Mouse (Mus musculus): ENCODE results near the gene Shroom1. TPM values are rescaled to one million over a fixed set of nuclear protein-coding genes. Genes with fewer than 3 reads are reported as not detected.
"Not testable (repeated sequence)": the region's sequence is repeated elsewhere in the genome, so short reads cannot be mapped to it uniquely, and the experiment has no call there.

The Shroom1 gene
- total RNA-seq (2021), result 1 to 10 TPM; 3.1 to 3.2 TPM
- long read RNA-seq, partial matches to known transcripts, result 1 of 3 reads
- long read RNA-seq, other reads (novel, unspliced or antisense), result 2 of 3 reads

DNA sequence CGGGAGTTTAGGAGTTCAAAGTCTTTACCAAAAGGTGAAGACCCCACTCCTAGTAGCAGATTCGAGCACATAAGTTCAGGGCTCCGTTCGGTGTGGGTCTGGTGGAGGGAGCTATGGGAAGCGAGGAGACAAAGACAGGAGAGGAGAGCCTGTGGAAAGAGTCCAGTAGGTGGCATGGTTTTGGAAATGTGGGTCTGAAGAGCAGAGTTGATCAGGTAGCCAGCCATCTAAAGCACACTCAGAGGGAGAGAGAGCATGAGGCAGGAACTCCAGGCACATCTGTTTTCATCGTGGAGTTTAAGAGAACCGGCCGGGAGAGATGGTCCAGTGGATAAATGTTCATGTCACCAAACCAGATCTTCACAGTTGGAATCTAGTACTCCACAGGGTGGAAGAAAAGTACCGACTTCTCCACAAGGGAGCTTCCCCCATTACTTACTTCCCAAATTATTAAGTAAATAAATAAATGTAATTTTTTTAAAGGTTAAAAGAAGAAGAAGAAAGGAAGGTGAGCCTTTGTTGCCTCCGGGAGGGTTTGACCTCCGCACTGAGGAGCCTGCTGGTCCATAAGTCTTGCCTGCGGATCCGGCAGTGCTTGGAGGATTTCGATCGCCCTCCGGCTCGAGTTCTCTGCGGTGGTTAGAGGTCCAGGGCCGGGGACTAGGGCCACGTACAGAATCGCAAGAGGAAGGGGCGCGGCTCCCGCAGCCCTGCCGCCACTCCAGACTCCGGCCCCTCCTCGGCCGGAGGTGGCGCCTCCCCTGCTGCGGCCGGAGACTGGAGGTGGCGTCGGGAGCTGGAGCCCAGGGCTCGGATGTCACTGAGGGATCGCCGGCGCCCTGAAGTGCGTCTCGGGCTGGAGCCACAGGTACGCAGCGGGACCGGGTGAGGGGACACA lies at the start of gene Shroom1, which contains the start of gene Gm10447:
Gene Shroom1, plus strand, starts transcription at position 732 of the 898 bp plus-strand sequence.
Gene Gm10447, minus strand, starts transcription at position 637 of the 898 bp plus-strand sequence.
- peak; percentile 27 to 44 for DNase-seq (ENCODE audit: low spot score in 2 of 2)

DNA sequence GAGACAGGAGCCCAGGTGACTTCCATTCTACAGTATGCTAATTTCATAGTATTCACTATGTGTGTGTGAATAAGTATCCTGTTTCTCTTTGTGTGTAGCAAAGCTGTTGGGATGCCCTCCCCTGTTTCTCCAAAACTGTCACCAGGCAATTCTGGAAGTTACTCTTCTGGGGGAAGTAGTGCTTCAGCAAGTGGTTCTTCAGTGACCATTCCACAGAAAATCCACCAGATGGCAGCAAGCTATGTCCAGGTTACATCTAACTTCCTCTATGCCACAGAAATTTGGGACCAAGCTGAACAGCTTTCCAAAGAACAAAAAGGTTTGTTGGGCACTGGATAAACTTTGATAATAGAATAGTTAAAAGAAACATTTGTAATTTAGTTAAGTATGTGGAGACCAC lies 45.3 kb upstream of the Shroom1 start:
- DNase-seq (ENCODE audit: low spot score in 2 of 2), result no peak

DNA sequence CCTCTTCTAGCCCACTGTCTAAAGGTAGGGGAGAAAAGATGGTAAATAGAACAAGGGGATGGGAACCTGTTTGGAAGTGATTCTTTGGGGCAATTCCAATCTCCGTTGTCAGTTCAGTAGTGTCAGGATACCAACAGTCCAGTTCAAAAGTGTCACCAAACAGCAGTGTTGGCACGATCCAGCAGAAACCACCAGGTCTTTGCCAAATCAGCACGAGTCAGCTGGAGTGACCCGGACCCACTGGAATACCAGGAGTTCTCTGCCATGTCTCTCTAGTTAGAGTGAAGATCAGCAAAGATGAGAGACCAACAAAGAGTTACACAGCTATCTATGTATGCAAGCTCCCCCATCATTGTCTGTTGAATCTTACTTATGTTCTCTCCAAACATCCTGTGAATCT lies 43.1 kb upstream of the Shroom1 start:
- DNase-seq (ENCODE audit: low spot score in 2 of 2), result no peak

DNA sequence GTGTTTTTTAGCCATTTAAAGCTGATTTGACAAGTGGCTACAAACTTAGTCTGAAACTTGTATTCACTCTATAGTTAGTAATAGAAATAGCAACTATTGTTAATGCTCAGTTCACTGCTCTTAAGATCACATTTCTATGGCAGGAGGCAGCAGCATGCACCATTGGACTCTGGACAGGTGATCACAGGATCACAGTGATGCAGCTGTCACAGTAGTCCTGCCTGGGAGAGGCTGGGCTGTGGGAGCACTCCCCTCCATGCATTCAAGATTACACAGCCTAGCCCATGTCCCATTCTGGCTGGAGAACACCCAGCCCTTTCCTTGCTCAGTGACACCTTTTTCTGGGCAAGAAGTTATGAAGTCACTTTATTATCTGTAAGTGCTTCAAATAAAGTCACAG lies 39.0 kb upstream of the Shroom1 start:
- no peak for DNase-seq (ENCODE audit: low spot score in 2 of 2)

DNA sequence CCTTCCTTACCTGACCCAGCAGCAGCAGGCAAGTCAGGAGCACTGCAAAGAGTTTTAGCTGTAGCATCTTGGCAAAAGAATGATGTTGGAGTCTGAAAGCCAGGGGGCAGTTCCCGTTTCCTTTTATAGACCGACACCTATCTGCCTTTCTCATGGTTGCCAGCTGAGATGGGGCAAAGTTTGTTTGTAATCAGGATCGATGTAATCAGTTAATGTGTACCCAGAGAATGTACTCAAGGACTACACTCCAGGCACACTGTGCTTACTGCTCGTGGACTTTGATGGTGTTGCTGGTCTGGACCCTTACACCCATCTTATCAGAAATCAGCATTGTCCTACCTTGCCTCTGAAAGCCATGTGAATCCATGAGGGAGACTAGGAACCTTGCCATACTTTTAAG lies 34.0 kb upstream of the Shroom1 start, which contains the start of gene Leap2:
Gene Leap2, minus strand, starts transcription at position 135 of the 400 bp plus-strand sequence.
- no peak for DNase-seq (ENCODE audit: low spot score in 2 of 2)

DNA sequence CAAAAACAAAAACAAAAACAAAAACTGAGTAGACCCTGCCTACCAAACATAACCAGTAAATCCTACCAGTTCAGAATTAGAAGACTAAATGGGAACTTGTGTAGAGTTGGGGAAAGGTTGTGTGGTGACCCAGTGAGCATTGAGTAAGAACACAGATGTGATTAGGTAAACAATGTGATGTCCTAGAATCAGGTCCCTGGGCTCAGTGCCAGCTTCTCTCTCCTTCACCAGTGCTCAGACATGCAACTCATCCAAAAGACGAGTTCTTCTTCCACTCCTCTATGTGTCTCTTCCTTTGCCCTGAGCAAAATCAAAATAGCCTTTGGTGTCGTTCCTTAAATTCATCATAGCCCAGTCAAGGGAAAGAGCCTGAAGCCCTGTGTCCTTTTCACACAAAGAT lies 32.2 kb upstream of the Shroom1 start:
- DNase-seq (ENCODE audit: low spot score in 2 of 2), result no peak

DNA sequence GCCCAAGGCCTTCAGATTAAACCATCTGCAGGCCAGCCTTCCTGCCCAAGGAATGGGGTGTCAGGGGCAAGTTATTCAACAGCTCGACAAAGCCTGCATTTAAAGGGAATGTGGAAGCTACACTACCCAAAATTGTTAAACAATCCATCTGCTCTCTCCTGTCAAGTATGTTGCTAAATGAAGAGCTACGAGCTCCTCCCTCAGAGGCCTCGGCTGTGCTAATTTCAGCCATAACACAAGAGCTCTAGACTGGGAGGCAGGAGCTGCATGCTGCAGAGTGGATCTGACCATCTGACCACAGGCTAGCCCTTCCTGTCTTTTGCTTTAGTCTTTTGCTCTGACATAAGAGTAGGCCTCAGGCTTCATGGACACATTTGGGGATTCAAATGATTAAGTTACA lies 31.8 kb upstream of the Shroom1 start:
- DNase-seq (ENCODE audit: low spot score in 2 of 2), result no peak

DNA sequence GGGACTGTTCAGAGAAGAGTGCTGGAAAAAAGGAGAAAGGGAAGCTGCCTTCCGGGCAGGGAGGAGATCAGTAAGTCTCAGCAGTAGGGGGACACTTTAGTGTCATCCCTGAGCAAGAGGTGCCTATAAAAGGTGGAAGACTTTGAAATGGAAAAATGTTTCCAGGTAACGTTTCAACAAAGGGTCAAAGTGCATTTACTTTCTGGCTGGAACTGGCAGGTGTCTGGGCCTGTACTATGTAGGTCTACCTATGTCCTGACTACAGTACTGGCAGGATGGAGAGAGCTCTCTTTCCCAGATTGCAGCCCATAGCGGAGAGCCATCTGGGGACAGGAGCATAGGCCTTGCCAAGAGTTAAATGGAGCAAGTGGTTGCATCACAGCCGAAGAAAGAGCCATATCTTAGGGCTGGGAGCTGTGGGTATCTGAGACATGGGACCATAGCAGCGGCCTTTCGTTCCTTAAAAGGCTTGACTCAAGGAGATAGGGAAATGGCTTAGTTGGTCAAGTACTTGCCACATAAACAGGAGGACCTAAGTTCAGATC lies 31.2 kb upstream of the Shroom1 start:
- no peak for DNase-seq (ENCODE audit: low spot score in 2 of 2)

DNA sequence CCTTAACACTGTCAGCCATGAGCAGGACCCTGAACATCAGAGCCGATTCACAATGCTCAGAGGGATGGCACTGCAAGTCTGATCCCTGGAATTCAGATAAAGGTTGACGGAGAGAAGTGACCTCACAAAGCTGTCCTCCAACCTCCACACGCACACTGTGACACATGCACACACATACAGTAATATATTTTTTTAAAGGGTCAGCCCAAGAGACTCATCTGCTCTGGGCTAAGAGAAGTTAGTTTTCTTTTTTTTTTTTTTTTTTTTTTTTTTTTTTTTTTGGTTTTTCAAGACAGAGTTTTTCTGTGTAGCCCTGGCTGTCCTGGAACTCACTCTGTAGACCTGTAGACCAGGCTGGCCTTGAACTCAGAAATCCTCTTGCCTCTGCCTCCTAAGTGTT lies 30.1 kb upstream of the Shroom1 start:
- DNase-seq (ENCODE audit: low spot score in 2 of 2), result not testable (repeated sequence)

DNA sequence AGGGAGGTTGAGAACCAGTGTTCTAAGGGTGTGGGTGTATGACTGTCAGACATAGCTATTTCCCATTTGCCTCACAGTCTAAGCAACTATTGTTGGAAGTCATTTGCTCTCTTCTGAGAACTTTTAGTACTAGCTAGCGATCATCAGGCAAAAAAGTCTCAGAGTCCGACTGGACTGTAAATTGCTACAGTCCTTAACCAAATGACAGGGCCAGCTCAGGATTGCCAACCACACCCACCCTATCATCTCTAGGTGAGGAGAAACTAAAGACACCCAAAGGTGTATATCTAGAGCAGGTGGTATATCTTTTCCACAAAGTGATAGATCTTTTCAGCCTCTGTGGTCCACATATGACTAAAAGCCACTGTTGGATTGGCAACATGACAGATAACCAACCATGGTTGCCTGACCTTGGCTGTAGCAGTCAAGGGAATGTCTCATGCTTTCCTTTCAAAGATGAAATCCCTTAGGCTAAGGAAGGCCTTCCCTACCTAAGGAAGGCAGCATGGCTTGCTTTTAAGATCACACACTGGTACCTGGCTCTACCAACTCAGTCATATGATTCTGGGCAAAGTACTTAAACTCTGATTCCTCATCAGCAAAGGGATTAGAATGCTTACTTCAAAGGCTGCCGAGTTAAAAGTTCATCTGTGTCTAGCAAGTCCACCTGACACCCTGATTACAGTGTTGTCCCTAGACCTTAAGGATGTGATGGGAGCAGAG lies 28.9 kb upstream of the Shroom1 start:
- DNase-seq (ENCODE audit: low spot score in 2 of 2), result no peak

DNA sequence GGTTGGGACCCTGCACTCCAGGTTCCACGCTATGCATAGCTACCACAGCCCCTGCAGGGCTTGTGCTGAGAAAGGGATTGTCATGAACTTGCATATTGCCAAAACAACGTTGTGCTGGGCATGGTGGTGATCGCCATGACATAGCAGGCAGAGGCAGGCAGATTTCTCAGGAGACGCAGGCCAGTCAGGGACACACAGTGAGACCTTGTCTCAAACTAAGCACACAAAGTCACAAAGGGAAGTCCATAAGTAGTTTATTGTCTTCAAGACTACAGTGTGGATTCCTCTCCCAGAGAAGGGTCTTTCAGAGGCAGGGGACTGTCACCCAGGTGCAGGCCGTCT lies 28.3 kb upstream of the Shroom1 start:
- DNase-seq (ENCODE audit: low spot score in 2 of 2), result no peak

DNA sequence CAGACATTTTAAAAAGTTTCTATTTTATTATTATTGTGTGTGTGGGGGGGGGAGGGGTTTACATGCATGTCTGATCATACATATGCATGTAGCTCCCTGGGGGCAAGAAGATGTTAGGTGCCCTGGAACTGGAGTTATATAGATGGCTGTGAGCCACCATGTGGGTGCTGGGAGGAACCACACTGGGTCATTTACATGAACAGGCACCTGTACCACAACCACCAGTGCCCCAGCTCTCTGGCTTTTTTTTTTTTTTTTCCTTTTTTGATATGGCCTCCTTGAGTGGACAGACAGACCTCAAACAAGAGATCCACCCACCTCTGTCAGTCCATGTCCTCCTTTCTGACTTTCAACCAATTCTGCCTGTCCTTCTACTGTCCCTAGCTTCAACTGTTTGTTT lies 27.8 kb upstream of the Shroom1 start:
- no peak for DNase-seq (ENCODE audit: low spot score in 2 of 2)

DNA sequence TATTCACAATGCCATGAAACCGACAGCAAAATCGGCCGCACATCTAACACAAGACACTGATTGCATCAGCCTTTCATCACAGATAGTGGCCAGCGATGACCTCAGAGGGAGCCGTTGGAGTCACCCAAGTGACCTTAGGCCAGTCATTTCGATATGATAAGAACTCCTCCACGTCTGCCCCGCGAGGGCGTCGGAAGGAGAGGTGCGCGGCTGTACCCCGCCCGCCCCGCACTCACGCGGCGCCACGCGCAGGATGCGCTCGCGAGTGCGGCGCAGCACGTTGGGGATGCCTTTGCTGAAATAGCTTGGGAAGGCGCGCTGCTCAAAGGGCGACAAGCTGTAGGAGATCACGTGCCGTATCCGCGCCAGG lies 26.7 kb upstream of the Shroom1 start:
- DNase-seq (ENCODE audit: low spot score in 2 of 2), result no peak

DNA sequence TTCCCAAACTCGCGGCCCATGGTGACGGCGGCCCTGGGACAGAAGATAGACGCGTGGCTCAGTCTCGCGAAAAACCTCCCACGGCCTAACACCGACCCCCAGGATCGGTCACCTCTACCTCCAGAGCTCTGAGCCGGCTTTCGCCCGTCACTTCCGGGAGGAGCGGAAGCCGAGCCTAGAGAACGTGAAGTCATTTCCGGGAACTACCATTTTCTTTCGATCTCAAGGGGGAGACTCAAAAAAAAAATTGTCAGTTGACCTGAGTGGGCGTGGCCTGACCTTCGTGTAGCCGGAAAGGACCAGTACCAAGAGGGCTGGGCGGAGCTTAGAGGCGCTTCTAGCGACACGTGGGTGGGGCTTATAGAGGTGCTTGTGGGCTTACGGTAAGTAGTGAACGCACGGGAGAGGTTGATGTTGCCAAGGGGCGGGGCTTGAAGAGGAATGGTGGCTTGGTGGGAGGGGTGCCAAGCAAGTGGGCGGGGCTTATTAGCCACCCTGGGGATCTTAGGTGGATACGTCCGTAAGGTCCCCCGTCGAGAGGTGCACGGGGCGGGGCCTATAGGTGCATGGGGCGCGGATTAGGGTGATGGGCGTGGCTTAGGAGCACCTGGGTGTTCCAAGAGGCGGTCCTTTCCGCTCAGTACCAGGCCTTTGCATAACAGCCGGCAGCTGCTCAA lies 26.2 kb upstream of the Shroom1 start, which contains the start of the genes Uqcrq and Gdf9:
Gene Uqcrq, minus strand, starts transcription at position 162 of the 677 bp plus-strand sequence.
Gene Gdf9, plus strand, starts transcription at position 354 of the 677 bp plus-strand sequence.
- DNase-seq (ENCODE audit: low spot score in 2 of 2), result peak; percentile 98 to 99

DNA sequence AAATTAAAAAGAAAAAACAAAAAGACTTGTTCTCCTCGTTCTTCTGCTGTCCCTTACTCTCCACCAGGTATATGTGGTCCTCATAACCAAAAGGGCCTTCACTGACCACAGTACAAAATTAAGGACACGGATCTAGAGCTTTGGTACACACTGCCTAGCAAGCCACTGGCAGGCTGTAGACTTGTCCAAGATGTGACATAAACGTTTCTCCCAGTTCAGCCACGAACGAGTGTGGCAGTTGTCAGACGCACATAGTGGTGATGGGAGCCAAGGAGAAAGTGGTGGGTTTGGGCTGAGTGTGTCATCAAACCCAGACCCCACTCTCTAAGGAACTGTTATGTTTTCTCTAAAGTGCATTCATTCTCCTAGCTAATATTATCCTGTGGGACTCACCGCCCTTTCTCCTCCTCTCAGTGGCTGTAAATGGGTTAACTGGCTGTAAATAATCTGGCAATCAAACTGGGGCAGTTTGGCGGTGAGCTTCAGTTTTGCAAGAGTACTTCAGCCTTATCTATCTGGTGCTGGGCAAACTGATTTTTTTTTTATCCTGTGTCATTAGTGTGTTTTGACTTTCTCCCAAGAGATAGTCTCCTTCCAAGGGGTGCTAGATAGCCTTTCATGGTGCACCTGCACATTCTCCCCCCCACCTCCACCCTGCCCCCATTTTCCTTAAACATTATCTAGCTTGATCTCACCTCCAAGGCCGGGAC lies 25.5 kb upstream of the Shroom1 start:
- DNase-seq (ENCODE audit: low spot score in 2 of 2), result no peak

DNA sequence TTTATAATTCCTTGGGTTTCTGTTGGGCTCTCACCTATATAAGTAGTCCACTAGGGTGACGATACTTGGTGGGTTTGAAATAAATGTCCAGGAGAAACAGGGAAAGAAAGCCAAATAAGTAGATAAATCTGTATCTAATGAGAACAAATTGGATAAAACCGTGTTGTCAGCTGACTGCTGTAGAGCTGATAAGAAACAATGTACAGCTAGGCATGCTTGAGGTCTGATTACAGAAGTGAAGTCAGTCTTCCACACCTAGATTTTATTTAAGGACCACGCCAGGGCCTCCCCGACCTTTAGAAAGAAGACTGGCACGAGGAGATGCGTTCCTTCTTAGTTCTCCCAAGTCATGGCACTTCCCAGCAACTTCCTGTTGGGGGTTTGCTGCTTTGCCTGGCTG lies 23.9 kb upstream of the Shroom1 start:
- no peak for DNase-seq (ENCODE audit: low spot score in 2 of 2)

DNA sequence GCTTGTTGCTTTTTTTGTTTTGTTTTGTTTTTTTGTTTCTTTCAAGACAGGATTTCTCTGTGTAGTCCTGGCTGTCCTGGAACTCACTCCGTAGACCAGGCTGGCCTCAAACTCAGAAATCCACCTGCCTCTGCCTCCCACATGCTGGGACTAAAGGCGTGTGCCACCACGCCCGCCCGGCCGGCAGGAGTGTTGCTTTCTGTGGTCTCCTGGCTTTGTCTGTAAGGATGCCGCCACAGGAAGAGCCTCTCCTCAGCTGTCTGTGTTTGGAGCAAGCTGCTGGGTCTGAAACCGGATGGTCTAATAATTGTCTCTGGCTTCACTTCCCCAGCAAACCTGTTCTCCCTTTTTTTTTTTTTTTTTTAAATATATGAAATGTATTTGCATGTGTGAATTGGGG lies 21.5 kb upstream of the Shroom1 start:
- DNase-seq (ENCODE audit: low spot score in 2 of 2), result no peak

DNA sequence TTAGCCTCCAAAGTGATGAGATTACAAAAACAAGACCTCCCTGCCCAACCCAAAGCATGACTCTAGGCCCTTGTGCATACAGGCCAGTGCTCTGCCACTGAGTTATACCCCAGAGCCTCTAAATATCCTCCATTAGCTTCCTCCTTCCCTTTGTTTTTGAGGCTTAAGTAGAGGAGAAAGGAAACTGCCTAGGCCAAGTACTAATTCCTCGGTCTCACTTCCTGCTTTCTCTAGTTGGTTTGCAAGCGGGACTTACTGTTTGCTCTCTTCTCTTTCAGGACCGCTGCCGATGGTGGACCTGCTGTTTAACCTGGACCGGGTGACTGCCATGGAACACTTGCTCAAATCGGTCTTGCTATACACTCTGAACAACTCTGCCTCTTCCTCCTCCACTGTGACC lies 20.7 kb upstream of the Shroom1 start:
- no peak for DNase-seq (ENCODE audit: low spot score in 2 of 2)

DNA sequence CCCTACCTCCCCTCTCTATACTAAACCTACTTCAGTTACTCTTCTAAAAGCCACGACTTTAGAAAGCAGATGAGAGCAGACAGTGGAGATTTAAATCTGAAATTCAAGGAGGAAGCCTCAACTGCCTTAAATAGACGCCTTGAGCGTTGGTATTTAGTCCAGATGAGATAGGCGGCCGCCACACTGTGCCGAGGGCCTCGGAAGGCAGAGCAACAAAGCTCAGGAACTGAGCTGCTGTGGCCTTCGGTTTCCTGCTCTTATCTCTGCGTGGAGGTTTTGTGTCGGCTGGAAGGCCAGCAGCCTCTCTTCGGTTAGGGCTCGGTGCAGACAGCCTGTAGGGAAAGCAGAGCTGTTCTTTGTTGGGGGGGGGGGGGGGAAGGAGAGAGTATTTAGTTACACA lies 15.1 kb upstream of the Shroom1 start:
- no peak for DNase-seq (ENCODE audit: low spot score in 2 of 2)

DNA sequence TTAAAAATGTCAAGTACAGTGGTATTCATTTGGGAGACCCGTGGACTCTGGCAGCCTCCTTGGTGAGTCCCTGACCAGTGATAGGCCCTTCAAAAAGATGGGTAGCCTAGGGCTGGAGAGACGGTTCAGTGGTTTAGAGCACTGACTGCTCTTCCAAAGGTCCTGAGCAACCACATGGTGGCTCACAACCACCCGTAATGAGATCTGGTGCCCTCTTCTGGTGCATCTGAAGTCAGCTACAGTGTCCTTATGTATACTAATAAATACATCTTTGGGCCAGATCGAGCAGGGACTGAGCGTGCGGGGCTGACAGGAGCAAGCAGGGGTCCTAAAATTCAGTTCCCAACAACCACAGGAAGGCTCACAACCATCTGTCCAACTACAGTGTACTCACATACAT lies 13.1 kb upstream of the Shroom1 start:
- DNase-seq (ENCODE audit: low spot score in 2 of 2), result no peak

DNA sequence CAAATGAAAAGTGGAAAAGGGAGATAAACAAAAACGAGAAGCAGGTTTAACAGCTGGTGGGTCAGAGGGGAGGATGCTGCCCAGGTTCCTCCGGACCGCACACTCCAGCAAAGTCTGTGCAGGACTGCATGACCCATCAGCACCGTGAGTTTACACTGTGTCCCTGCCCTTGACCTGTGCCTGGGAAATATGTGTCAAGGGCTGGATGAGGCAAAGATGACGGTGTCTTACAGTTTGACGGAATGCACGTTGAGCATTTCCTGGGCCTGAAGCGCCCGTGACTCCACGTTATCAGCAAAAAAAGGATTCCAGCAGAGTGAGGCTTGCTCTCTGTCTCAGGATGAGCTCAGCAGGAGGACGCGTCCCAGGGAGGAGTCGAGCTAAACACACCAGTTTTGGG lies 11.4 kb upstream of the Shroom1 start:
- DNase-seq (ENCODE audit: low spot score in 2 of 2), result no peak

Data from layer of hippocampus, postnatal 10 days (tissue).